Mouse (Mus musculus): ENCODE measurements around the gene Tomm6. TPM values are rescaled to one million over a fixed set of nuclear protein-coding genes. Genes with fewer than 3 reads are reported as not detected.

The Tomm6 gene
- polyA plus RNA-seq, 1 experiment: 101 TPM

DNA sequence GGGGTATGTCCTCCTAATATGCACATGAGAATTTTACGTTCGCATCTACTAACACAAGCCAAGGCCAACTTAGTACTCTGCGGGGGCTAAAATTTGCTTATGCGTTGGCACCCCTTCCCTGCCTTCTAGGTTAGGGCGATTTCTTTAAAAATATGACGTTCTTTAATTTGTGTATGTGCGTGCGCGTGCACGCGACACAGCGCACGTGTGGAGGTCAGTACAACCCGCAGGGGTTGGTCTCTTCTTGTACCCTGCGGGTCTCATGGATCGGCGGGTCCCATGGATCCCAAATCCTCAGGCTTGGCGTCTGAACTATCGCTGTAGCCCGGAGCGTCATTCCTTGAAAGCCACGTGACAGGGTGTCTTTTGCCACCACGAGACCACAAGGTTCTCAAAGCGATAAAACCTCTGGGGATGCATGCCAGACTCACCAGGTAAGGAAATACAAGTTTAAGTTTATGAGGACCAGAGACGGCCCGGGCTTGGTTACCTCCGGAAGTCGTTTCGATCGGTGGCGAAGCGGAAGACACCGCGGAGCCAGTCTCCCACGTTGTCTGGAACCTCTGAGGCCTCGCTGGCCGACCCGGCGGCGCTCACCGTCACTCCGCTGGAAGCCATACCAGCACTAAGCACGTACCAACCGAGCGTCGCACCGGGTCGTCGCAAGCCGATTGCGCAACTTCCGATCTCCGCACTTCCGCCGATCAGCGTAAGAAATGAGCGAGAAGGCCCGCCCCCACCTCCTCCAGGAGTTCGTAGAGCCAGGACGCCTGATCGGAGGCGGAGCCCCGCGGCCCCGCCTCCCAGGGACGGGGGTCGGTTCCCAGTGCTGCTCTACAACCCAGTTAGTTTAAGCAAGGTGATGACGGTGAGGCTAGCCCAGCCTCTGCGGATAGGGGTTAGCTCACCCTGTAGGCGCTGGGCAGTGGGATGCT, 510 bp downstream of the Tomm6 start:
- DNase-seq: peak; percentile 93
- no peak for TF ChIP-seq CTCF (IDR thresholded peaks at IDR 0.05; ENCODE audit: insufficient read depth, low read length)
- TF ChIP-seq POLR2A (IDR thresholded peaks at IDR 0.05; ENCODE audit: borderline replicate concordance, extremely low read depth, low read depth, low read length): peak; percentile 87; the same call in 1 of the 2 replicates
- Histone ChIP-seq H3K4me1 (ENCODE audit: control insufficient read depth, insufficient read depth, low read length) (peaks cover 6% of the 10 kb centered on the region; the same call in 1 of the 2 replicates), H3K4me3 (replicated peaks; ENCODE audit: extremely low read depth, low read depth, low read length) (peak overlapping the region; percentile 83)
- WGBS: under 1% methylated on average over 70 of the region's 70 CpGs

DNA sequence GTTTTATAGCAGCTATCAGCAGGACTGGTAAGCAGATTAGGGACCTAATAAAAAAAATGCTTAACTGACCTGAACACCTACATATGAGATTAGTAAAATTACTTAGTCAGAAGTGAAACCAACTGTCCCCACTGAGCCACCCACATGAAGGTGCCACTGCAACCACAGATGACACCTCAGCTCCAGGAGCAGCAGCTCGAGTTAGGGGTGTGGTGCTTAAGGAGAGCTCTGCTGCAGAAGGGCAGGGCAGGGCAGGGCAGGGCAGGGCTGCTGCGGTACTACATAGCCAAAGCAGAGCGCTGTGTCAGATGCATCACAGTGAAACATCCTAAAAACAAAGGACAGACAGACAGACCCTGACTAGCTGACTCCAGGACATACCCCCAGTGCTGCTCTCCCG, 5.3 kb downstream of the Tomm6 start:
- no peak for DNase-seq
- Histone ChIP-seq H3K4me3 (replicated peaks; ENCODE audit: extremely low read depth, low read depth, low read length) (no peak overlapping the region), H3K4me1 (ENCODE audit: control insufficient read depth, insufficient read depth, low read length) (peaks cover 6% of the 10 kb centered on the region; the same call in 1 of the 2 replicates)
- 63% methylated on average over 4 of the region's 4 CpGs for WGBS
- no peak for TF ChIP-seq POLR2A (IDR thresholded peaks at IDR 0.05; ENCODE audit: borderline replicate concordance, extremely low read depth, low read depth, low read length)
- no peak for TF ChIP-seq CTCF (IDR thresholded peaks at IDR 0.05; ENCODE audit: insufficient read depth, low read length)

DNA sequence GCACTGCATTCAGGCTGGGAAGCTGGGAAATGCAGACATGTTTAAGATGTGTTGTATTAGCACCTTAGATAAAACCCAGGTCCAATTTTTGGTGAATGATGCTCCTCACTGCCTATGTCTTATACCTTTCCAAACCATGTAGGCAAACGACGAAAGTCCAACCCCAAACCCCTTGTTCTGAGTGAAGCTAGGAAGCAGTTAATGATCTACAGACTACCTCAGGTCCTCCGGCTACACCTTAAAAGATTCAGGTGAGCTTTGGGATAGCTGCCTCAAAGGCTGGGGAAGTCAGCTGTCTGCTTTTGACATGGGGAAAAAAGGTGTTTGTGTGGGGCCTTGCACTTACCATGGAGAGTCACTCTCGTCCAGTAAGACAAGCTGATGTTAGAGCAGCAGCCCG, 9.5 kb downstream of the Tomm6 start:
- Histone ChIP-seq H3K4me1 (ENCODE audit: control insufficient read depth, insufficient read depth, low read length) (no peaks in the 10 kb centered on the region), H3K4me3 (replicated peaks; ENCODE audit: extremely low read depth, low read depth, low read length) (no peak overlapping the region)
- no peak for TF ChIP-seq CTCF (IDR thresholded peaks at IDR 0.05; ENCODE audit: insufficient read depth, low read length)
- TF ChIP-seq POLR2A (IDR thresholded peaks at IDR 0.05; ENCODE audit: borderline replicate concordance, extremely low read depth, low read depth, low read length): no peak
- DNase-seq: no peak
- WGBS: 76% methylated on average over 5 of the region's 5 CpGs

DNA sequence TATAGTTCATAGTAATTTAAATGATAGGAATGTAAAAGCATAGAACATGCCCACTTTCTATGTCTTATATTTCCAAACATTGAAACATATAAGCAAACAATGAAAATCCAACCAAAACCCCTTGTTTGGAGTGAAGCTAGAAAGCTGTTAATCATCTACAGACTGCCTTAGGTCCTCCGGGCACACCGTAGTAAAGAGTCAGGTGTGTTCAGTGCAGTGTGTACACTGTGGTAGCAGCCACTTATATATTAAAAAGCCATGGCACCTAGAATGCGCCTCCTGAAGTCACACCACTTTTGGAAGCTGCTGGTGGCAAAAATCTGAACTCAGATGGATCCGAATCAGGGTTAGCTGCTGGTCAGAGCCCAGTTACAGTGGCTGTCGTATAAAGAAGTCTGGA, 9.9 kb downstream of the Tomm6 start:
- 71% methylated on average over 5 of the region's 5 CpGs for WGBS
- TF ChIP-seq CTCF (IDR thresholded peaks at IDR 0.05; ENCODE audit: insufficient read depth, low read length) (no peak), POLR2A (IDR thresholded peaks at IDR 0.05; ENCODE audit: borderline replicate concordance, extremely low read depth, low read depth, low read length) (no peak)
- no peak for DNase-seq
- no peaks in the 10 kb centered on the region for H3K4me1 ChIP-seq (ENCODE audit: control insufficient read depth, insufficient read depth, low read length)
- H3K4me3 ChIP-seq (replicated peaks; ENCODE audit: extremely low read depth, low read depth, low read length): no peak overlapping the region

DNA sequence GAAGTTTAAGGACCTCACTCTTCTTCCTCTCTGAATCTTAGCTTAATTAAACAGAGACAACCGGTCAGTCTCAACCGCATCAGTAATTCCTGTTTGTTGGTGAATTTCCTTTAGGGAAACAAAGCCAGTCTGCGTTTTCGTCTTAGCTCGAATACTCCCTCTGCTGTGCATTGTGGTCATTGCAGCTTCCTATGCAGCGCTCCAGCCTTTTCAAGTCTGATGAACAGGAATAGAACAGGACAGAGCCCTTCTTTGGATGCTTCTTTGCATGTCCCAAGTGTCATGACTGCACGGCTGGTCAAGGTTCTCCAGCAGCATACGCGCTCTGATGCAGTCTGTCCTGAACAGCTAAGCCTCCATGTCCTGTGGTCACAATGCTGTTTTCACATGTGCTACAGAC, 11.6 kb downstream of the Tomm6 start:
- 16% methylated on average over 9 of the region's 9 CpGs for WGBS
- no peaks in the 10 kb centered on the region for H3K4me1 ChIP-seq (ENCODE audit: control insufficient read depth, insufficient read depth, low read length)
- DNase-seq: peak; percentile 75
- TF ChIP-seq POLR2A (IDR thresholded peaks at IDR 0.05; ENCODE audit: borderline replicate concordance, extremely low read depth, low read depth, low read length): no peak
- TF ChIP-seq CTCF (IDR thresholded peaks at IDR 0.05; ENCODE audit: insufficient read depth, low read length): peak; percentile 76
- no peak overlapping the region for H3K4me3 ChIP-seq (replicated peaks; ENCODE audit: extremely low read depth, low read depth, low read length)

DNA sequence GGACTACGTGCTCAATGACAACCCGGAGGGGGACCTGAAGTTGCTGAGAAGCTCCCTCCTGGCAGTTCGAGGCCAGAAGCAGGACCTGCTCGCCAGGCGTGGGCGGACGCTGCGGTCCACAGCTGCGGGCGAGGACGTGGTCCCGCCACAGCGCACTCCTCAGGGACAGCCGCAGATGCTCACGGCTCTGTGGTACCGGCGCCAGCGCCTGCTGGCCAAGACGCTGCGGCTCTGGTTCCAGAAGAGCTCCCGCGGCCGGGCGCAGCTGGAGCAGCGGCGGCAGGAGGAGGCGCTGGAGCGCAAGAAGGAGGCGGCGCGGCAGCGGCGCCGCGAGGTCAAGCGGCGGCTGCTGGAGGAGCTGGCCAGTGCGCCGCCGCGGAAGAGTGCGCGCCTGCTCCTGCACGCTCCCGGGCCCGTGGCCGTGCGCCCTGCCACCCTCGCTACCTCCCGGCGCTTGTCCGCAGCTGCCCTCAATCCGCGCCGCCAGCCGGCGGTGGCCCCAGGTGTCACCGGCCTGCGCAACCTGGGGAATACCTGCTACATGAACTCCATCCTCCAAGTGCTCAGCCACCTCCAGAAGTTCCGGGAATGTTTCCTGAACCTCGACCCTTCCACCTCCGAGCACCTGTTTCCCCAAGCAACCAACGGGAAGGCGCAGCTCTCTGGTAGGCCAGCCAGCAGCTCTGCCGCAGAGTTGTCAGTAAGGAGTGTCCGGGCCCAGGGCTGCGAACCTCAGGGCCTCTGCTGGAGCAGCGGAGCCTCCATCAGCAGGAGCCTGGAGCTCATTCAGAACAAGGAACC, 15.7 kb downstream of the Tomm6 start:
- 12% methylated on average over 67 of the region's 68 CpGs for WGBS
- H3K4me1 ChIP-seq (ENCODE audit: control insufficient read depth, insufficient read depth, low read length): no peaks in the 10 kb centered on the region
- DNase-seq: peak; percentile 61
- peak overlapping the region; percentile 45 for H3K4me3 ChIP-seq (replicated peaks; ENCODE audit: extremely low read depth, low read depth, low read length)
- TF ChIP-seq CTCF (IDR thresholded peaks at IDR 0.05; ENCODE audit: insufficient read depth, low read length) (no peak), POLR2A (IDR thresholded peaks at IDR 0.05; ENCODE audit: borderline replicate concordance, extremely low read depth, low read depth, low read length) (no peak)

DNA sequence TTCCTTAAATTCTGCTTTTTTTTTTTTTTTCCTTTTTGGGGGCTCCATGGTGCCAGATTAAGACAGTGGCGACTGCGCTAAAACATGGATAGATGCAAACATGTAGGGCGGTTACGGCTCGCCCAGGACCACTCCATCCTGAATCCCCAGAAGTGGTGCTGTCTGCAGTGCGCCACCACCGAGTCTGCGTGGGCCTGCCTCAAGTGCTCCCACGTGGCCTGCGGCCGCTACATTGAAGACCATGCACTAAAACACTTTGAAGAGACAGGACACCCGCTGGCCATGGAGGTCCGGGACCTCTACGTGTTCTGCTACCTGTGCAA, 16.2 kb downstream of the Tomm6 start:
- DNase-seq: no peak
- 43% methylated on average over 14 of the region's 14 CpGs for WGBS
- no peak overlapping the region for H3K4me3 ChIP-seq (replicated peaks; ENCODE audit: extremely low read depth, low read depth, low read length)
- TF ChIP-seq POLR2A (IDR thresholded peaks at IDR 0.05; ENCODE audit: borderline replicate concordance, extremely low read depth, low read depth, low read length) (no peak), CTCF (IDR thresholded peaks at IDR 0.05; ENCODE audit: insufficient read depth, low read length) (no peak)
- H3K4me1 ChIP-seq (ENCODE audit: control insufficient read depth, insufficient read depth, low read length): no peaks in the 10 kb centered on the region

DNA sequence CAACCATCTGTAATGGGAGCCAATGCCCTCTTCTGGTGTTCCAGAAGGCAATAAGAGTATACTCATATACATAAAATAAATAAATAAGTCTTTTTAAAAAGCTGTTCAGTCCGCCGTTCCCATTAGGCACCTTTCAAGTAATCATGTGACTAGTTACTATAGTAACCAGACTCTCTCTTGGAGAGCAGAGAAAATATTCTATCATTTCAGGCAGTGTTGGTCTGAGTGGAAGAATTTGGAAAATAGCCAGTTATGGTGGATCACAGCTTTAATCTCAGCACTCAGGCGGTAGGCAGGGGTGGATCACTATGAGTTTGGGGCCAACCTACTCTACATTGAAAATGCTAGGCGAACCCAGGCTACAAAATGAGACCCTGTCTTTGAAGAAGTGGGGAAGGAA, 19.0 kb downstream of the Tomm6 start:
- TF ChIP-seq POLR2A (IDR thresholded peaks at IDR 0.05; ENCODE audit: borderline replicate concordance, extremely low read depth, low read depth, low read length) (no peak), CTCF (IDR thresholded peaks at IDR 0.05; ENCODE audit: insufficient read depth, low read length) (no peak)
- H3K4me1 ChIP-seq (ENCODE audit: control insufficient read depth, insufficient read depth, low read length): peaks cover 3% of the 10 kb centered on the region; the same call in 1 of the 2 replicates
- no peak overlapping the region for H3K4me3 ChIP-seq (replicated peaks; ENCODE audit: extremely low read depth, low read depth, low read length)
- WGBS: 62% methylated on average over 4 of the region's 4 CpGs
- DNase-seq: no peak

DNA sequence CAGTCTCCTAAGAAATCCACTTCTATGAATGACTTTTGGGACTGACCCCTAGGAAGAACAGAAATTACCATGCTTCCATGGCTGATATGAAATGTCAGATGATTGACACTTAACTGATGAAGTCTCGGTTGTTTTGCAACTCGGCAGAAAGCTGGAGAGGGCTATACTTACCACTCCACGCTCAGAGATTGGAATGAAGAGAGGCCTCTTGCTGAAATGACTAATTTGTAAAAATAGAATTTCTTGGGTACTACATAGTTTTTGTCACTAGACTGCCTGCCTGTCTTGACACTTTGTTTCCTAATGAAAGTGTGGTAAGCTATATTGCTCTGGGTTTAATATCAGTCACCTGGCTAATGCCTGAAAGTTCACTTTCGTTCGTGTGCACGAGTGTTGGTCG, 23.7 kb downstream of the Tomm6 start:
- Histone ChIP-seq H3K4me3 (replicated peaks; ENCODE audit: extremely low read depth, low read depth, low read length) (no peak overlapping the region), H3K4me1 (ENCODE audit: control insufficient read depth, insufficient read depth, low read length) (peaks cover 3% of the 10 kb centered on the region)
- 70% methylated on average over 7 of the region's 7 CpGs for WGBS
- TF ChIP-seq CTCF (IDR thresholded peaks at IDR 0.05; ENCODE audit: insufficient read depth, low read length) (no peak), POLR2A (IDR thresholded peaks at IDR 0.05; ENCODE audit: borderline replicate concordance, extremely low read depth, low read depth, low read length) (no peak)
- DNase-seq: no peak
